Mouse (Mus musculus): ENCODE data around the gene Slc22a15.

Slc22a15 gene

DNA sequence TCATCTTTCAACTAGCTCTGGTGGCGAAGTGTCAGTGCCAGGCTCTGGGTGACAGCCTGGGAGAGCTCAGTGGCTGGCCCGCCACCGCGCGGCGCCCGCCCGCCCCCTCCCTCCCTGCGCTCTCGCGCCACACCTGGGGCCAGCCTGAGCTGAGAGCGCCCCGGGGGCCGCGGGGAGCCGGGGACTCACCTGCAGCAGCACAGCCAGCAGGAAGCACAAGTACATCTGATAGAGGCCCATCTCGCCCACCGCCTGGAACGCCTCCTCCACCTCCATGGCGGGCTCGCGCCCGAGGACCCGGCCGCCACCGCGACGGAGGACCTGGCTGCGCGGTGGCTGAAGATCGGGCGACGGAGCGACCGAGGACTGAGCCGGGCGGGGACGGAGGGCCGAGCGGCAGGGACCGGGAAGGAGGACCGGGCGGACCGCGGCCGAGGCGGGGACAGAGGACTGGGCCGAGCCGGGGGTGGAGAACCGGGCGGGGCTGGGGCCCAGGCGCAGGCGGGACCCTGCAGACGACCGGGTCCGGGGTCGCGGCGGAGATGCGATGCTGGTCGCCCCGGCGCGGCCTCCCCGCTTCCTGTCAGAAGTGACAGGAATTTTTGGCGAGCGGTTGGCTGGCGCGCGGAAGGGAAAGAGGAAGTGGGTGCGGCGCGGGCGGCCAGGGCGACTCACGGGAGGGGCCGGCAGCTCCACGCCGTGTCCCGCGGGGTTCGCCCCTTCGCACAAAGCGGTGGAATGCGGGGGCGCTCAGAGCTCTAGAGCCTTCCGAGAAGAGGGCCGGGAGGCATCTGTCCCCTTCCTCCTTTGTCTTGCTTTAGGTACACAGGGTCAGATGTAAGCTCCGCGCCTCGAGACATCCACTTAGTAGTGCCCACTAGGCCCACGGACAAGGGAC is at the start of gene Slc22a15:
TSS of gene Slc22a15 (minus strand) at position 611 of the 898 bp plus-strand sequence.
- peak; percentile 69 for DNase-seq

DNA sequence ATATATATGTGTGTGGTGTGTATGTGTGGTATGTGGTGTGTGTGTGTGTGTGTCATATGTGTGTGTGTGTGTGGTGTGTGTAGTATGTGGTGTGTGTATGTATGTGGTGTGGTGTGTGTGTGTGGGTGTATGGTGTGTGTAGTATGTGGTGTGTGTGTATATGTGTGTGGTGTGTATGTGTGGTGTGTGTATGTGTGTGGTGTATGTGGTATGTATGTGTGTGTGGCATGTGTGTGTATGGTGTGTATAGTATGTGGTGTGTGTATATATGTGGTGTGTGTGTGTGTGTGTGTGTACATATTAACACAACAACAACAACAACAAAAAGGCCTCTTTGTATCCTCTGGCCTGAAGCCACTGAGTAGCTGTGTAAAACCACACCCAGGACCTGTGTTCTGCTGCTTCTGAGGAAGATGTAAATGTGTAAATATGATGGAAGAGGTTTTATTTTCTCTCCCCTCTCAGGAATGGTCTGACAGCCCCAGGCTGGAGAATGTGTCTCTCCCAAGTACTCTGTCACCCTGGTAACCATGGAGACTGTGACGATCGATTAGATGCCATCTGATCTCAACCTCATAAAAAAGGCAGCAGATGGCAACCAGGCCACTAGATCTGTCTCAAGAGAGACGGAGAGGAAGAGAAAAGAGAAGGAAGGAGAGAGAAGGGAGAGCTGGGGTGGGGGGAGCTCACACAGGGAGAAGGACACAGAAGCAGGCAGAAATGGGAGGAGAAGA is 42.7 kb upstream of the Slc22a15 start:
- no peak for DNase-seq

DNA sequence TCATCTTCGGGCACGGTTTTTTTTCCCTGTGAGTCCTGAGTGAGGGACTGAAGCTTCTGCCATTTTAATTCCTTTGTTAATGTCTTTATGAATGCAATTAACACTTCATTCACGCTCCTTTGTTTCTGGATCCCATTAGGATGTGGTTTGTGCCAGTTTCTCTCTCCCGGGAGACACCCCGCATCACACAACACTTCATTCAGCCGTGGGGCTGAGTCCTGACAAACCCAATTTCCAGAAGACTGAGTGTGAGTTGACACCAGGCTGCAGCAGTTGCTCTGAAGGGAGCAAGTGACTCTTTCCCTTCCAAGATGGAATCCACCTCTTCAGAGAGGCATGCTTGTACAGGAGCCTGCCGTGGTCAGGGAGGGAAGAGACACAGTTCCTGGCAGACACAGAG is 40.1 kb upstream of the Slc22a15 start:
- DNase-seq = no peak

DNA sequence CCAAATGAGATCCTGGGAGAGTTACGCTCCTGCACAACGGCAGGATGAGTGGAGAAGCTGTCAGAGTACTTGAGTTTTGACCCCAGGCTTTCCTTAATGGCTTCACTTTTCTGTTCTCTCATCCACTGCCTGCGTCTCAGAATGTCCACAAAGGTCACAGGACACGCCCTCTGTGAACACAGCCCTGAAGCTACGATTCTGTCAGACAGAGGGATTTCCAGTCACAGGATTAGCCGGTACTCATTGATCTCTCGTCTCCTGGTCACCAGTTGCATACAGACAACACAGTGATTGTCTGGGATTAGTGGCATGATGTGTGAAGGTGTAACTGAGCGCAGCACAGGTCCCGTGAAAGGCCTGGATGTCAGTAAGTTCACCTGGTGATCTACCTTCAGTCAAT is 39.2 kb upstream of the Slc22a15 start:
- no peak for DNase-seq

DNA sequence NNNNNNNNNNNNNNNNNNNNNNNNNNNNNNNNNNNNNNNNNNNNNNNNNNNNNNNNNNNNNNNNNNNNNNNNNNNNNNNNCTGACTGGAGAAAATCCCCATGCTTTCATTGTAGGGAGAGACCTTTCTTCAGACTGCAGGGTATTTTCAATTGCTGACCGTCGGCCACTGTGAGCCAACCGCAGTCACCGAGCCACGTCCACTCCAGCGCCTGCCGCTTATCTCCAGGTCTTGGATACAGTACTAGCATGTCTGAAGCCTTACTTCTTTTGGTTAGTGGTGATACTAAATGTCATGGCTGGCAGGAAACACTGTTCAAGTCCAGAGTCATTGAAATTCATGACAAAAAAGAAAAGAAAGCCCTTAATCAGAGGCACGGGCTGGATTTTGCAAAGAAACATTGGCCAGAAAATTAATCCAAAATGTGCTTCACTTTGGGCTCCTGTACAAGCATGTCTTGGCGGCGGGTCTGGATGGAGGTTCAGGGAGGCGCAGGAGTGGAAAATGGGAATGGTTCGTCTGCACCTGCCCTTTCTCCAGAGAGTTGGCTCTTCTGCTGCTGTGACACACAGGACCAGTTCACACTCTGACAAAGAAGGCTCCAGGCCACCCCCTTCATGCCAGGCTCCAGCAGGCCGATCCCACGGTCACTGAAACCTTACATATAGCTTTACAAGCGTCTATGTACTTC is 37.0 kb upstream of the Slc22a15 start:
- no peak for DNase-seq

DNA sequence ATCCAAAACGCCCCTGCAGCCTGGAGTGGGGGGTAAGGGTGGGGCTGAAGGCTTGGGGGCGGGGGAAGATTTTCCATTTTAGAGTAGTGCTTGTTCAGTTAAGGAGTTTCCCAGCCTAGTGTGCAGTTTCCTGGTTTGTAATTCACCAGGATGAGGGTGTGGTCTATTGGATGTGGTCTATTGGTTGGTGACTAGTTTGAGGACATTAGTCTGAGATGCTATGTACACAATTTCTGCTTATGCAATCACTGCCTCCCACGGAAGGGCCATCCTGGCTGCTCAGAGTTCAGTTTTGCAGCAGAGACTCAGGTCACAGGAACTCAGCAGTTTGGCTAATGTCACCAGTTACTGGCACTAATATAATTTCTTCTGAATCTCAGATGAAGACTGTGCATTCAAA is 33.8 kb upstream of the Slc22a15 start:
- DNase-seq = no peak

DNA sequence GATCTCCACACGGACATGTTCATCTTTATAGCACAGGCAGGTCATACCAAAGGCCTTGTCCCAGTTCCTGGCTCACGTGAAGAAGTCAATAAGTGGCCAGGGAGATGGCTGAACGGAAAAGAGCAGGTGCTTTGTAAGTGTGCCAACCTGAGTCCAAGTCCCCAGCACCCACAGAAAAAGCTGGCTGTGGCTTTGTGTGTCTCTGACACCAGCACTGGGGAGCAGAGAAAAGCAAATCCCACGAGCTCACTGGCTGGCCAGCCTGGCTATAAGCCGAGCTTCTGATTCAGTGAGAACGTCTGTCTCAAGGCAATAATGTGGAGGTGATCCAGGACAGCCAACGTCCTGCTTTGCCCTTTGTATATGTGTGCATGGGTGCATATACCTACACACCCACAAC is 29.3 kb upstream of the Slc22a15 start:
- no peak for DNase-seq

DNA sequence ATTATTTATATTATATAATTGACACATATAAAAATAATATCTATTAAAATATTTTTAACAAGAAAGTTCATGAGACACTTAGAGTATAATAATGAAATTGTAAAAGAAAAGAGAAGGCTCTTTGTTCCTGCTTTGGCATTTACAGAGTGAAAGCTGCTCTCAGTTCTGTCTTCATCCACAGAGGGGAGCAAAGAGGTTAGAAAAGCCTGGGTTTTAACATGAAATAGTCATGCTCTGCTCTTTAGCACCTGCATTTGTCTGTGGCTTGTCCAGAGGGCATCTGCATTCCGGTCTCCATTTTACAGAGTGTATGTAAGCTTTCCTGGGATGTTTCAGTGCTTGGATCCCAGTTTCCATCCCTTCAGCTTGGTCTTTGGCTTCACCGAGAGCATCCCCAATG is 28.3 kb upstream of the Slc22a15 start:
- DNase-seq = no peak

DNA sequence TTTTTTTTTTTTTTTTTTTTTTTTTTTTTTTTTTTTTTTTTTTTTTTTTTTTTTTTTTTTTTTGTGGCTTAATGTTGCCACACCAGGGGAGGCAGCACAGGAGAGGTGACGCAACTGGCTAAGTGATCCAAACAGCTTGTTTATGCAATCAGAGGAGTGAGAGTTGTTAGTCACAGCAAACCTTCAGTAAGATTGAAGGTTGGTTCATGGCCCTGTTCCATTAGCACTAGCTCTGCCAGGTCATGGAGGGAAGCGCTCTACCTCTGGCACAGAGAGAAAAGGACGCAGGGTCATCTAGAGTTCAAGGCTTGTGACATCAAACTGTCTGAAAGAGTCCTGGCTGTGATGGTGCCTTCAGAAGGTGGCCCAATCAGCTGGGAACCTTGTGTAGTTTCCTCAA is 24.3 kb upstream of the Slc22a15 start:
- no peak for DNase-seq

DNA sequence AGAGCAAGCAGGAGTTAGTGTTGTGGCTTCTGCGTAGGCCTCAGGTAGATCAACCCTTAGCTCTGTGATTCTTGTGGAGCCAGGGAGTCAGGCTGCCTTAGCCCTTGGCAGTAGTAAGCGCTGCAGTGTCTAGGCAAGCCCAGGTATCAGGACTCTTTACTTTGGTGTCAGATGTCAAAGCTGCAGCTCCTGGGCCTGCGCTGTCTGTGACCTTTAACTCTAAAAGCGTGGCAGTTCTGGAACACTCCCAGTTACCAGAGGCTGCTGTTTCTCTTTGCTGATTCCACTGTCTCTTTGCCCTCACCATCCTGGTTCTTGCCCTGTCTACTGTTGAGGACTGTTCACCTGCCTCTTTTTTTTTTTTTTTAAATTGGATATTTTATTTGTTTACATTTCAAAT is 23.0 kb upstream of the Slc22a15 start:
- DNase-seq = no peak

DNA sequence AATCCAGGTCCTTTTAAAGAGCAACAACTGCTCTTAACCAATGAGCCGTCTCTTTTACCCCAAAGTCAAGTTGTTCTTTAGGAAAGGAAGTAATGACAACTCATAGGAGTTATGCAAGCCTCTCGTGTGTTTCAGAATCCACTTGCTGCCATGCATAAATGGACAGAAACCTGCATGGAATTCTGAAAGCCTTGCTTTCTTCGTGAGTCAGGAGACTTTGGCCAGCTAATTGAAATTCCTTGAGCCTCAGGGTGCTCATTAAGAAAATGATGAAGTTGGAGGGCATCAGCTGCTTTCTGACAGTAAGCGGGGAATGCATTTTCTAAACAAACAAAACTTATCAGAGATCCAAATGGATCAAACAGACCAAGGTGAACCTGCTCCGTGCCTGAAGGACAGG is 21.0 kb upstream of the Slc22a15 start:
- DNase-seq = no peak

DNA sequence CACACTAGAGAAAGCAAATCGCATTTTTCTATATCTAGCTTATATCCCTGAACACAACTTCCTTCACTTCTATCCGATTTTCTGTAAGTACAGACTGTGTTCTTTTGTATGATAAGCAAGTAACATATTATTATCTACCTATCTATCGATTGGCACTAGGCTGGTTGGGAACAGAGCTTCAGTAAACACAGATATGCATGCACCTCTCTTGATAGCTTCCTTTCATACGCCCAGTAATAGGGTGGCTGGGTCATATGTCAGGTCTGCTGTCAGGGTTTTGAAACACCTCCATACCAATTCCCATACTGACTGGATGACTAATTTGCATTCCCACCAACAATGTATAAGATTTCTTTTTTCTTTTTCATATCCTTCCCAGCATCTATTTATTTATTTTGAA is 16.2 kb upstream of the Slc22a15 start:
- DNase-seq = no peak

DNA sequence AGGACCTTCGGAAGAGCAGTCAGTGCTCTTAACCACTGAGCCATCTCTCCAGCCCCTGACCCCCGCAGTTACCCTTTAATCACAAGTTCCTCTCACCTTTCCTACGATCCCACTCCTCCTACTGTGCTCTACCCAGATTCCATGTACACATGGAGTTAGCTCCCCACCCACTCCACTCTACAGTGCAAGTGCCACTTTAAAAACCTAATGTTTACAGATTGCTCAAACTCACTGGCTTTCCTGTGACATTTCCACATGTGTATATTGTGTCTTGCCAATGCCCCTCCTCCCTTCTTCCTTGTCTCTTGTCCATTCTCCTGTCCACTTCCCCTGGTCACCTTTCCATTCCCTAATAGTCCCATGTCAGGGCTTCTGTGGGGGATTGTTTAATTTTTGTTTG is 15.6 kb upstream of the Slc22a15 start:
- DNase-seq = no peak

DNA sequence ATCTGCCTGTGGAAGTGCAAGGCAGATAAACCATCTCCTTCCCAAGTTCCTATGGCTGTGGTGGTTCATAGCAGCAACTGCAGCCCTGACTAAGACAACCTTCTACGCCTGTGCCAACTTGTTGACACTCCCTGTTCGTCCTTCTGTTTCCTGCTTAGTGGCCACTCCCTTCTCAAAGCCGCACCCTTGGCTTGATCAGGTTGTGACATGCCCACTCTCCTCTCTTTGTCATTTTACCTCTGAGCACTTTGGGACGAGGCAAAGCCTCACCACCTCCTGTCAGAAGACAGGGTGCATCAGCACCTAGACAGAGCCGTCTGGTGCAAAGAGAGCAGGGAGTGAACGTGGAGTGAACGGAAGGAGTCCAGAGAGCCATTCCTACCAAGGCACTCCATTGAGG is 14.9 kb upstream of the Slc22a15 start:
- no peak for DNase-seq

DNA sequence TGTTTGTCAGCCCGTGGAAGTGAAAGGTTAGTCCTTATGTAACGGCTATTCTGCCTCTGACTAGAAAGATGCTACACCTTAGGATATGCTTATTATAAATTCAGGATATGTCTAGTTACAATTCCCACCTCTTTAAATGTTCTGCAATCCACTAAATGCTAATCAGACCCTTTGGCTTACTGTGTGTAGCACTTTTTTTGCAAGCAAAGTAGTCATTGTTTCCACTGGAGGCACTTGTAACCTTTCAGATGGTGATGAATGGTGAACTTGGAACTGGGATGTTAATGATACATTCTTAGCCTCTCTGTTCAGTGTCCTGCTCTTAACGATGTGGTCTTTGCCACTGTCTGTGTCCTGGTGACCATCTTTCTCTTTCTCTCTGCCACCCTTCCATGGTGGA is 12.1 kb upstream of the Slc22a15 start:
- no peak for DNase-seq

DNA sequence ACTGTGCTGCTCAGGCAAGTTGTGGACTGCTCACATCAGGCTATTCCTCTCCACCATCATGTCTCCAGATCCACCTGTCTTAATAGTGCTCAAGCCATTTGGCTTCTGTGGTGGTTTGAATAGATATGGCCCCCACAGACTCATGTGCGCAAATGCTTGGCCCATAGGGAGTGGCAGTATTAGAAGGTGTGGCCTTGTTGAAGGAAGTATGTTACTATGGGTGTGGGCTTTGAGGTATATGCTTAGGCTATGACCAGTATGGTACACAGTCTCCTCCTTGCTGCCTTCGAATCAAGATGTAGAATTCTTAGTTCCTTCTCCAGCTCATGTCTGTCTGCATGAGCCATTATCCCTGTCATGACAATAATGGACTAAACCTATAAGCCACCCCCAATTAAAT is 9.6 kb upstream of the Slc22a15 start:
- no peak for DNase-seq

DNA sequence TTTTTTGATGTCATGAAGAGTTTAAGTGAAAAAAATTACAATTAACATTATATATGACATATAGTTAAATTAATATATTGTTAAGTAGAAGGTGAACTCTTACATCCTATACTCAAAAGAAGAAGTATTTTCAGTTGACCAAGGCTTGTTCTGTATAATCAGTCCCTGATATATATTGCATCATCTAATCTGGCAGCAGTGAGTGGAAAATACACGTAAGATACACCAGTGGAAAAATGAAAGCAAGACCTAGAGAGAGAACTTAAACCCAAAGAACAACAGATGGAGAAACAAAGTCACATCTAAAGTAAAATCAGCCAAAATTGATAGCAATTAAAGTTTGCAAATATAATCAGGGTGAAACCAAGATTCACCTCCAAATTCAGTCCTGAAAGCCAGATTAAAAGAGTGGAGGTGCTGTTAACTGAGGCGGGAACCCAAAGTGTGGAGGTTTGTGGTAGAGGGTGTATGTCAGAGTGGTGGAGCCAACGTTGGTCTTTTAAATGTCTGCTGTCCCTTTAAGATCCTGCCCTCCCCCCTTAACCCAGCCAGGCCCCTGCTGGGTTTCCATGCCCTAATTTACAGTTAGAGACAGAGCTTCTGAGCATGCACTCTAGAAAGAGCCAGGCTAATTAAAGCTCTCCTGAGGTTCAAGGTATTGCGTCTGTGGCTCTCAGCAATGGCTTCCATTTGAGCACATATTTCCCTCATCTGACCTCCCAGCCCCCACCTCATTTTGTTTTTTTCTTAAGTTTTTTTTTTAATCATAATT is 5.0 kb upstream of the Slc22a15 start:
- peak; percentile 29 for DNase-seq

DNA sequence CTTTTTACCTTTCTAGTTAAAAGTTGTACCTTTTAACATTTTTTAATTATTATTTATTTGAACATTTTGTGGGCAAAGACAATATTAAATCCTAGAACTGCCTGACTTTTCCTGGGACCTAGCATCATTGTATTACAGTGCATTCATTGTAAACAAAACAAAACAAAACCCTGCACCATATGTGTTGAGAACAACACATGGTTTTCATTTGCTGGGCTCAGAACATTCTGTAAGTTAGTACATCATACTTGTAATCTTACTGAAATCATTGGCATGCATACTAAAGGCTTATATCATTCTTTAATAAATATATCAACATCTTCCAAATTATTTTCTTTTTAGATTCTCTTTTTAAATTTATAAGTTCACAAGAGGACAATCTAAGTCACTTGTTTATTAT is 2.4 kb upstream of the Slc22a15 start:
- no peak for DNase-seq

DNA sequence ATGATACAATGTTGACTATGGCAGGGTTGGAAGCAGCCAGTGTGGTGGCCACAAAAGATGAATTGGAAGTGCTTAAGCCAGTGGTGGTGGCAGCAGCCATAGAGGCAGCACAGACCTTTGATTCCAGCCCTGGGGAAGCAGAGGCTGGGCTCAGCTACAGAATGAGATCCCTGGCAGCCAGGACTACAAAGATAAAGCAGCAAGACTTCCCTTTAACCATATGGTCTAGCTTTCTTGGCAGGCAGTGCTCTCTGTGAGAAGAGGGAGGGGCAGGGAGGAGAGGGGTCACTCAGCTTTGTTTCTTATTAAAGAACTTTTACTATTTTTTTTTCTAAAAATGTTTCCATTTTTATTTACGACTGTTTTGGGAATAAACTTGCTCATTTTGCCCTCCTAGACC is 1.4 kb upstream of the Slc22a15 start:
- peak; percentile 58 for DNase-seq

DNA sequence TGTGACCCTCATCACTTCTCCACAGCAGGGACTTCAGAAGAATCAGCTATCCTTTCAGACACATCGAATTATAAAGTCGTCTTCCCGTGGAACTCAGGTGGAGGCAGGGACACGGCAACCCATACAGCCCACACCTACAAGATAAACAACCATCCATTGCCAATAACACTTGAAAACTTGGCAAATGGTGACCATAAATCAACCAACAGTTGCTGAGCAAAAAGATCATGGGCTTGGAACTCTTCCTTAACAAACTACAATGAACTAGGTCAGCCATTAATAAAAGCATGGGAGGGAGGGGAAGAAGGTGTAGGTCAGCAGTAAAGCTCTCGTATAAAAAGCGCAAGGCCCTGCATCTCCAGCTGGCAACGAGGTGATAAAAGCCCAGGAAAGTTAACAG is 1.9 kb downstream of the Slc22a15 start:
- DNase-seq = no peak

DNA sequence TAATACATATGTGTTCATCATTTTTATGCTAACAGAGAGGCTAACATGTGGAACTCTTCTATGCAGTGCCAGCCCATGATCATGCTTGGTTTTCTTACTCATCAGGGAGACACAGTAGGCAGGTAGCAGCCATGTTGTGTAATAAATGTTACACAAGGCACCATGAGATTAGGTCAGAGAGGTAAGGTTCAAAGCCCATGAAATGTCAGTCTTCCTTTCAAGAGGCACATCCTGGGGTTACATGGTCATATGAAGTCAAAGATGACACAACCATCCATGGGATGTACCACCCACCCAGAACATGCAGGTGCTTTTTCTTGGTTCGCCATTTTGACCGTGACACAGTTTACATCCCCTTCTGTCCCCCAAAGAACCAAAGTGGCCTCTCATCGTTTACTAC is 5.7 kb downstream of the Slc22a15 start:
- no peak for DNase-seq

DNA sequence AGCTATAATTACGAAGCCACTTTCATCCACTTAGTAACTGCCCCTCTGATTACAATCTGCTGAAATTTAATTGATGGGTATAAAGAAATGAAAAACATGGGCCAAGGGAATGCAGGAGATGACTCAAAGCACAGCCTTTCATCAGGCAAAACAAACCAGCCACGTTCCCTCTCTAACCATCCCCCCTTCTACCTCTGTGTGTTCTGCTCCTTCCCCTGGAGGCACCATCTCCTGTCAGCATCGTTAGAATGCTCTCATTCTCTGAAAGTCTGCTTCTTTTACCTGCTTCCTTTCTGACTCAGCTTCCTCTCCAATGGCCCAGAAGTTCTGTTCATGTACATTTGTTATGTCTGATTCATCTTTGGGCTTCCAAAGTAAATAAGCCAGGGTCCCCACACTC is 6.6 kb downstream of the Slc22a15 start:
- no peak for DNase-seq

DNA sequence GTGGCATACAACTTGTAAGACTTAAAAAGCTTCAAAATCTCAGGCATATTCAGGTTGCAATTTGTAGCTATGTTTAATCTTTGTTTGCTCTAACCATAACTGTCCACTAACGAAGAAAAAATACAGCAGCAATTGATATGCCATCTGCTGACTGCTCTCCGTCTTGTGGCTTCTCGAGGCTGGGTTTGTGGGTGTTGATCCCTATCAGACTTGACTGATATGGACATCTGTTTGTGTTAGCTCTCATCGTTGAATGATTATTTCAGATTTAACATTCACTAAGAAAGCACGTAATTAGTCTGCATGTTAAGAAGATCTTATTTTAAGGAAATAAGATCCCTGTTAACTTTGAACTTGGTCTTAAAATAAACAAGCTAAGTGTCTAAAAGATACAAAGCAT is 7.7 kb downstream of the Slc22a15 start:
- DNase-seq = no peak

All from cerebellum, adult 11 months (tissue).